Mouse (Mus musculus) G1E (cell line): ENCODE measurements around the gene Zdhhc21. TPM values are rescaled to one million over a fixed set of nuclear protein-coding genes. Genes with fewer than 3 reads are reported as not detected.
A peak's percentile ranks its signal among the peaks of the same experiment; 100 is the strongest.

Experiments
- ATAC-seq: 2 replicates; pipeline ENCODE4 v1.8.0; 2016; ENCODE audit warnings: mild to moderate bottlenecking; ENCODE audit not compliant: insufficient number of reproducible peaks, poor library complexity, low FRiP score, severe bottlenecking; ENCODE audit errors: extremely low read depth
- DNase-seq: peaks from one replicate; pipeline ENCODE4 v3.0.0; 2012; ENCODE audit warnings: low spot score
- H3K27me3 ChIP-seq: 2 replicates; pipeline ENCODE4 v1.6.1; 2012; ENCODE audit warnings: mild to moderate bottlenecking, low read length, inconsistent platforms; ENCODE audit not compliant: insufficient read depth
- H3K36me3 ChIP-seq: replicated peaks from 2 replicates; pipeline ENCODE3; 2012; ENCODE audit warnings: mild to moderate bottlenecking, inconsistent platforms
- H3K4me1 ChIP-seq: 2 replicates; pipeline ENCODE4 v1.6.1; 2012; ENCODE audit warnings: low read depth, low read length, inconsistent platforms, mixed read lengths; ENCODE audit not compliant: insufficient read depth
- H3K4me3 ChIP-seq: 2 replicates; pipeline ENCODE4 v1.5.1; 2012; ENCODE audit warnings: low read depth, mild to moderate bottlenecking, inconsistent platforms, low read length, moderate library complexity, mixed read lengths
- H3K9me3 ChIP-seq: replicated peaks from 2 replicates; pipeline ENCODE4 v1.6.1; 2012; ENCODE audit warnings: inconsistent platforms
- CTCF ChIP-seq: IDR thresholded peaks from 2 replicates; pipeline ENCODE4 v1.5.1; 2012; ENCODE audit warnings: low read depth, low read length, inconsistent platforms, mixed read lengths
- GATA1 ChIP-seq: IDR thresholded peaks from 2 replicates; pipeline ENCODE4 v1.6.1; 2012; ENCODE audit warnings: borderline replicate concordance, low read length, inconsistent platforms, mixed read lengths
- GATA2 ChIP-seq: IDR thresholded peaks from 2 replicates; pipeline ENCODE4 v1.6.1; 2012; ENCODE audit warnings: low read depth, low read length, inconsistent platforms, borderline replicate concordance
- POLR2AphosphoS5 ChIP-seq: IDR thresholded peaks from 2 replicates; pipeline ENCODE4 v1.6.1; 2012; ENCODE audit warnings: low read depth, low read length, inconsistent platforms; ENCODE audit not compliant: insufficient replicate concordance
- TAL1 ChIP-seq: conservative IDR thresholded peaks from 2 replicates; pipeline ENCODE4 v1.6.1; 2012; ENCODE audit warnings: low read depth, low read length, inconsistent platforms, mixed read lengths
- polyA plus RNA-seq: library from polyadenylated mRNA; stranded (reverse); fragments of >175 nt; gene quantifications from 2 replicates; pipeline ENCODE4 v1.2.3, GENCODE M21; 2012
- total RNA-seq, 2 experiments: library from RNA; stranded (forward) in 1 of 2; stranded (reverse) in 1 of 2; fragments of 200-1000 nt in 1 of 2; fragments of >200 nt in 1 of 2; fragmentation: Nextera tagmentation in 1 of 2; gene quantifications; 2 replicates each; pipeline ENCODE4 v1.2.3; 2014 to 2017

Zdhhc21 gene
- total and polyA plus RNA-seq, 3 experiments, result 2.9 to 41.8 (median 28.6) TPM

GRCm38 (mm10) chr4:82827001-82827400 is 32.8 kb downstream of the Zdhhc21 start:
- H3K9me3 ChIP-seq, result no peaks in the 10 kb centered on the region
- H3K4me3 ChIP-seq, result no peak overlapping the region

DNA sequence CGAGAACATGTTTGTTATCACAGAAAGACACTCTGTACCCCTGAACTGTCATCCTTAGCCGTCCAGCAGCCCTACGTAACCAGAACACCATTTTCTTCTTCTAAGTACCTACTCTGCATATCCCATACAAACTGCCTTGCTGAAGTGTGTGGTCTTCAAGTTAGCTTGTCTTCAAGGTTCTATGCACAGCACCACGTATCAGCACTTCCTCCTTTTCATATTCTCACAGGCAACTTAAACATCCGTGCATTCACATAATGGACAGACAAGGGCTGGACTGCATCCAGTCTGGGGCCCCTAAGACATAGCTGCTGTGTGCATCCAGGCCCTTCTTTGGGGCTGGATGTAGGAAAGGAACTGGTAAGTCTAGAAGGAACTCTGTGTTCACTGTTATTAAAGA is 41.9 kb downstream of the Zdhhc21 start:
- peak; percentile 37; the same call in 1 of the 2 replicates for ATAC-seq
- no peak for DNase-seq
- Histone ChIP-seq H3K27me3 (no peaks in the 10 kb centered on the region), H3K36me3 (peaks cover 31% of the 10 kb centered on the region), H3K4me1 (peaks cover 38% of the 10 kb centered on the region), H3K4me3 (no peak overlapping the region; the same call in 1 of the 2 replicates), H3K9me3 (no peaks in the 10 kb centered on the region)
- no peak for TF ChIP-seq POLR2AphosphoS5
- TF ChIP-seq GATA2, result no peak
- TF ChIP-seq TAL1, result no peak
- TF ChIP-seq CTCF, result no peak
- no peak for TF ChIP-seq GATA1

More at GRCm38 (mm10) chr4:82827001-82827400, 32.8 kb downstream of the Zdhhc21 start:
- Histone ChIP-seq H3K27me3 (no peaks in the 10 kb centered on the region), H3K4me1 (no peaks in the 10 kb centered on the region), H3K36me3 (peaks cover 51% of the 10 kb centered on the region)
- TF ChIP-seq GATA2 (no peak), CTCF (no peak)
- no peak for ATAC-seq
- no peak for DNase-seq

DNA sequence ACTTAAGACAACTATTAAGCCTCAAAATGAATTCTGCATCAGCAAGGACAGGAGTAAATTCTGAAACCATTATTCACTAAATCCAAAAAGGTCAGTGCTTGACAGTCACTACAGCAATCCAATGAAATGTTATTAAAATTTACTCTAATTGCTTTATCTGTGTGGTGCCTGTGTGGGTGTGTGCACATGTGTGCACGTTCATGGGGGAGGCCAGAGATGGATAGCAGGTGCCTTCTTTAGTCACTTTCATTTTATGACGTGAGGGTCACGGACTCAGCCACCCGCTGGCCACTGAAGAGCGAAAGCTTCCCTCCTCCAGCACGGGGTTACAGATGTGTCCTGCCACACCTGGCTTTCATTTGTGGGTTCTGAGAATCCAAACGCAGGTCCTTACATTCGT is 43.4 kb downstream of the Zdhhc21 start:
- peaks cover 41% of the 10 kb centered on the region for H3K4me1 ChIP-seq
- H3K9me3 ChIP-seq, result no peaks in the 10 kb centered on the region
- no peak for TF ChIP-seq POLR2AphosphoS5
- no peak for TF ChIP-seq GATA2
- no peak for TF ChIP-seq GATA1
- no peak for TF ChIP-seq CTCF
- TF ChIP-seq TAL1, result no peak
- peak overlapping the region; percentile 61; the same call in 1 of the 2 replicates for H3K4me3 ChIP-seq
- DNase-seq (no peak), ATAC-seq (peak; percentile 24)
- no peaks in the 10 kb centered on the region for H3K27me3 ChIP-seq
- H3K36me3 ChIP-seq, result peaks cover 25% of the 10 kb centered on the region

- Histone ChIP-seq H3K4me1 (peaks cover 41% of the 10 kb centered on the region), H3K9me3 (no peaks in the 10 kb centered on the region), H3K27me3 (no peaks in the 10 kb centered on the region), H3K36me3 (peaks cover 26% of the 10 kb centered on the region), H3K4me3 (no peak overlapping the region)
- ATAC-seq (peak; percentile 88), DNase-seq (peak; percentile 55)
- TF ChIP-seq TAL1 (no peak; the same call in 1 of the 2 replicates), POLR2AphosphoS5 (no peak), GATA2 (no peak), GATA1 (no peak)
Observed at GRCm38 (mm10) chr4:82815296-82815695, 44.5 kb downstream of the Zdhhc21 start.

- ATAC-seq (no peak), DNase-seq (no peak)
Observed at GRCm38 (mm10) chr4:82813356-82813755, 46.4 kb downstream of the Zdhhc21 start.

DNA sequence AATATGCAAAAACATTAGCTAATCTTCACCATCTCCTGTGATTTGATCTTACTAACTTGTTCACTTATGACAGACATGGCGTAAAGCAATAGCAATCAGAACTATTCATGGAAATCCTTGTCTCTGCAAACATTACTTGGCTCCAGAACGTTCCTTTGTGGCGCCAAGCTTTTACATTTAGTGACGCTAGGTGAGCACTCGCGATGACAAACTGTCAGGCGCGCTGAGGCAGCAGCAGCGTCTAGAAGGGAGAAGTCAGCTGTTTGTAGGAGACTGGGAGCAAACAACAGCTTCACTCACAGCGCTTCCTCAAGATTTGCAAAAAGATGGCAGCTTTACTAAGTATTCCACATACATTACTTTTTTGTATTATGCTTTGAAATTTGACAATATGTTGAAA is 51.9 kb downstream of the Zdhhc21 start:
- no peak for TF ChIP-seq TAL1
- peaks cover 3% of the 10 kb centered on the region for H3K4me1 ChIP-seq
- H3K27me3 ChIP-seq, result no peaks in the 10 kb centered on the region
- ATAC-seq (no peak), DNase-seq (no peak)
- peaks cover 40% of the 10 kb centered on the region for H3K36me3 ChIP-seq
- no peaks in the 10 kb centered on the region for H3K9me3 ChIP-seq
- H3K4me3 ChIP-seq, result no peak overlapping the region

More at GRCm38 (mm10) chr4:82813356-82813755, 46.4 kb downstream of the Zdhhc21 start:
- H3K4me1 ChIP-seq, result peaks cover 41% of the 10 kb centered on the region
- peaks cover 30% of the 10 kb centered on the region for H3K36me3 ChIP-seq
- no peaks in the 10 kb centered on the region for H3K9me3 ChIP-seq
- no peak for TF ChIP-seq CTCF
- TF ChIP-seq GATA2, result no peak
- TF ChIP-seq TAL1, result no peak
- TF ChIP-seq GATA1, result no peak
- no peak for TF ChIP-seq POLR2AphosphoS5
- H3K27me3 ChIP-seq, result no peaks in the 10 kb centered on the region
- H3K4me3 ChIP-seq, result no peak overlapping the region; the same call in 1 of the 2 replicates

- DNase-seq (no peak), ATAC-seq (no peak)
- H3K27me3 ChIP-seq, result no peaks in the 10 kb centered on the region
- TF ChIP-seq GATA2 (no peak), CTCF (no peak), TAL1 (no peak), POLR2AphosphoS5 (no peak), GATA1 (no peak)
- H3K4me1 ChIP-seq, result no peaks in the 10 kb centered on the region
- peaks cover 38% of the 10 kb centered on the region for H3K36me3 ChIP-seq
- no peak overlapping the region for H3K4me3 ChIP-seq
- no peaks in the 10 kb centered on the region for H3K9me3 ChIP-seq
Observed at GRCm38 (mm10) chr4:82806176-82806757, 53.5 kb downstream of the Zdhhc21 start.
